Mouse (Mus musculus): ENCODE results near the gene Slc16a11. TPM values are rescaled to one million over a fixed set of nuclear protein-coding genes. Genes with fewer than 3 reads are reported as not detected.

Gene Slc16a11
- total RNA-seq (2023), result not detected

DNA sequence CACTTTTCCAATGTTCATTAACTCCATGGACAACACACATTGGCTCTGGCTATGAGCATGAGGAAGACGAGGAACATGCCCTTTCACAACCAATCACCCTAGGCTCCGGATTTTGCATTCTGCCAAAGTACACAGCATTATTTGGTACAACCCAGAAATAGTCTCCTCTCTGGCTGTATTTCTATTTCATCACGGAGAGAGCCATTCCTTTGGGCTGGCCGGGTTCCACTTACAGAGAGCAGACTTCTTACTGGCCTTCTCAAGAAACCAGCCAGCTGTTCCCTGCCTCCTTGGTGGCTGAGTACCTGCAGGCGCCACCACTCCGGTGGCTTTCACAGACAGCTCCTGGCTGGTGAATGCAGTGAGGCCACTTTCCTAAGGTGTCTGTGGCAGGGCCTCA lies at the start of gene Slc16a11:
Gene Slc16a11, plus strand, starts transcription at position 330 of the 400 bp plus-strand sequence.

DNA sequence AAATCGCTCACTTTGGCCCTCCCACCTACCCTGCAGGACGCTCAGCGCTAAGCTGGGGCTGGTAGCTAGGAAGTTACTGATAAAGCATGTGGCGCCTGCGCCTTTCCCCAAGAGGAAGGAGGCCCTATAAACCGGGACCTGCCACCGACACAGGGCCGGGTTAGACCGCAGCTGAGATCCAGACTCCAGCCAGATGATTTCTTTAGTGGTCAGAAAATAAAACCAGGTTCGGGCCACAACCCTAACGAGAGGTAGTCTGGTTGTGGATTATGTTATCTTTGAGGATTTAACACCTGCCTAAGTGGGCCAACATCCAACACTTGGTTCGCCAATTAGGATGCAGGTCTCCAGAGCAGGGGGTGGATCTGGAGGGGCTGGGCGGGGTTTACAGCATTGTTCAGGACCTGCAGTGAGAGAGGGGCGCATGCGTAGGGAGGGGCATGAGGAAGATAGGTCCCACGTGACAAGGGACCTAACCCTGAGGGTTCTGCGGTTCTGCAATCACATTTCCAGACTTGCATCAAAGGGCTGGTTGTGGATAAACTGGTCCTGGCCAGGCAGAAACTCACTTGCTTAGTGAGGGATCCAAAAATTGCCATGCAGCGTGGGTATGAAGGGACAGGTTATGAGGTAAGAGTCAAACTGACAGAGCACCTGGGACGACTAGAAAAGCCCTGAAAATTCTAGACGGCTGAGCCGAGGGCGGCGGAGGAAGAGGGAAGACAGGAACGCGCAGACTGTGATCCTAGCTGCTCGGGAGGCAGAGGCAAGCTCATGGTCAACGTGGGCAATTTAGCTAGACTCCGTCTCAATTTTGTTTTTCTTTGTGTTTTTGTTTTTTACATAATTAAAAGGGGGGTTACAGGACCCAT lies 8.4 kb downstream of the Slc16a11 start, which contains the start of gene Slc16a13:
Gene Slc16a13, minus strand, starts transcription at position 334 of the 872 bp plus-strand sequence.

DNA sequence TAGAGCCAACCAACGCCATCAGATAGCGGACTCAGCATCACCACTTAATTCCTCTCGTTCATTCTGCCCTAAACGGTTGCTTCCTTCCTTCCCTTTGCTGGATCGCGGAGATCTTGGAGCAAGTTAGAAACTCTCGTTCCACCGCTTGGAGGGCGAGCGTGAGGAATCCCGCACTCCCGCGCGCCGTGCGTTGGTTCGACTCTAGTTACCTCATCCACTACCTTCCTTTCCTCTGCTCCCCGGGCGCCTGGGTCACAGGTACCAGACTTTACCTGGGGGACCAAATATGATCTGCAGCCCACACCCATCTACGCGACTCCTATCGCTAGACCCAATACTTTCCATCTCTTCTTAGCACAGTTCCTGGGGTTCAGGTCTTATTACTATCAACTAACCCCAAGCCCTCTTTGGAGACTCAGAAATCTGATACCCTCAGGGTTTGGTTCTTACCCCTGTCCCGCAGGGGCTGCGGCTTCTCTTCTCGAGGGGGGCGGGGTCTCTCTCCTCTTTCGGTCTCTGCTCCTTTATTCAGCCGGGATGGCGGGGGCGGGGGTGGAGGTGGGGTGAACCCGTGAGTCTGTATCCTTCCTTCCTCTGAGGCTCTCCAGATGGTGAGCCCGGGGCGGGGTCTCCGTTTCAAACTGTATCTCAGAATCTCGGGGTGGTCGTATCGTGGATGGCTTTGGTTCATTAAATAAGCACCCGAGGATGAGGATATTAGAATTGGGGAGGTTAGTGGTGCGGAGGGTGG lies 16.9 kb downstream of the Slc16a11 start, which contains the start of gene Bcl6b:
Gene Bcl6b, minus strand, starts transcription at position 539 of the 751 bp plus-strand sequence.

DNA sequence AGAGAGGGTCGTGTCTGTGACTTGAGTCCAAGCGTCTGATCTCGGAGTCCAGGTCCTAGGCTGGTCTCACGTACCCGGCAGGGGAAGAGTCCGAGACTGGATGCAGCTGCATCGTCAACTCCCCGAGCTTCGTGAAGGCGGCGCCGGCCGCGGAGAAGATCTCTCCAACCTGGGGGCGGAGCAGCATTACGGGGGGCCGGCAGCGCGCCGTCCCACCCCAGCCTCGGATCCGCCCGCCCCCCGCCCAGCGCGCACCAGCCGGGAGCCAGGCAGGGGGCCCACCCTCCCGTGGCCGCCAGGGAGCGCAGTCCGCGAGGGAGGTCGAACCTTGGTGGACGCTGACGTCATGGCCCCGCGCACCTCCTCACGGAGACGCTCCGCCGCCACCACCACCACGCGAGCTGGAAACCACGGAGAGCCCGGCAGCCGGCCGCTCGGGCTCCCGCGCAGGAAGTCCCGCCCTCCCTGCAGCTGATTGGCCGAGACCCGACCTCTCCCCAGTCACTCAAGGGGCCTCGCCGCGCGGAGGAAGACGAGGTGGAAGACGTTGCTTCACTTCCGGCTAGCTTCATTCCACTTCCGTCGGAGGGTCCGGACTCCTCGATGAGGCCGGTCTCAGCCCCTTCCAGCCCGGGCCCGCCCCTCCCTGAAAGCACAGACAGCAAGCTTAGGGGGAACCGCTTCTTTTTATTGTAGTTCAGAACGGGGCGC lies 25.1 kb downstream of the Slc16a11 start, which contains the start of gene 0610010K14Rik:
Gene 0610010K14Rik, minus strand, starts transcription at position 458 of the 711 bp plus-strand sequence.

DNA sequence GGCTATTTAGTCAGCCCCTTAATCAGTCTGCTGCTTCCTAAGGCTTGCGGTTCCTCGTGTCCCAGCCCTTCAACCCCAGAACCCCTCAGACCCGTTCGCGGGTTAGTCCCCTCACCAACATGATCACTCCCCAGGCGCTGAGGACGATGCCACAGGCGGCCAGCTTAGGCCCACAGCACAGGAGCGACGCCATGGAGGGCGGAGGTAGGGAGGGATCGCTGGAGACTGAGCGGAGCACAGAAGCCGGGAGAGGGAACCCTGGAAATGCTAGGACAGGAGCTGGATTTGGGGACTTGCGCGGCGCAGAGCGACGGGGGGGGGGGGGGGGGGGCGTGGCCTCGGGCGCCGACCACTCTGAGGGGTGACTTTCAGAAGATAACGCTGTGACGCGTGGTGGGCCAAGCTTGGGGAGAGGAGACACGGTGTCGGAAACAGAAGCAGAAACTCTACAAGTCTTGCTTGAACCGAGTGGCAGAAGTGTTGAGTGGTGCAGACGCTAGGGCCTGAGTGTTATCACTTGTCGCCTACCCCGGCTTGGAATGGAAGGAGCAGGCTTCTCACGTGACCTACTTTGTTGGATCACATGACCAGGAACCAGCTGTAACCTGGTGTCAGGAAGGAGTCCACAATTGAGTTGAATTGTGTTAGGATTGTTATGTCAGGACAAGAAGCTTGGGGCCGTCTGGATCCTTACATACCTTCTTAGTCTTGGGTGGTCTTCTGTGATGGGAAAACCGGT lies 27.2 kb downstream of the Slc16a11 start, which contains the start of the genes Gm21988 and Rnasek:
Gene Gm21988, minus strand, starts transcription at position 290 of the 739 bp plus-strand sequence.
Gene Rnasek, minus strand, starts transcription at position 302 of the 739 bp plus-strand sequence.

DNA sequence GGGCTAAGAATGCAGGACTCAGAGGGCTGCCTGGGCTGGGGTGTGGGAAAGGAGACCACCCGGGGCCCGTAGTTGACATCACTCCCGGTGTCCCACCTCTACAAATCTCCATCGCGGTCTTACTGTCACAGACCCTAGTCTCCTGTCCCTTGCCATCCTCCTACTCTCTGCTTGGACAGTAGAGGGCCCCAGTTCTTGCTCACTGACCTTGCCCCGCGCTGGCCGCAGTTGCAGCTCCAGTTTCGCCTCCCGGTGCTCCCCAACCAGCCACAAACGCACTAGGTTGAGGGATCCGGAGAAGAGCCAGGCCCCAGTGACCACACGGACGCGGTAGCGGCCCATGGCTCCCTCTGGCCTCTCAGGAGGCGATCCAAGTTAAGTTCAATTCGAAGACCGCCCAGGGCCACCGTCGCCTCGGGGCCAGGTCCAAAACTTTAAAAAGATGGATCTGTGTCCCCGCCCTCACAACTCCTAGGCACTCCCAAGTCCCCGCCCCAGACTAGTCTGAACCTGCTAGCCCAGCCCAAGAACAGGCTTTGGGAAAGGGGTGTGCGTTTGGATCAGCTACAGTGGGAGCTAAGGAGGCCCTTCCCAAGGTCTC lies 42.5 kb downstream of the Slc16a11 start, which contains the start of gene Alox12:
Gene Alox12, minus strand, starts transcription at position 423 of the 601 bp plus-strand sequence.

Other genes with a start within 250 kb of the Slc16a11 start
- gene Cldn7, start 248.0 kb upstream of the Slc16a11 start, total RNA-seq (2023), result not detected
- 100 to 1,000 TPM; 111 to 123 TPM for gene Ctdnep1, start 231.6 kb upstream of the Slc16a11 start, total RNA-seq (2023)
- 10 to 100 TPM; 38.4 to 50.9 TPM for gene Elp5, start 230.2 kb upstream of the Slc16a11 start, total RNA-seq (2023)
- 100 to 1,000 TPM; 291 to 311 TPM for gene Gabarap, start 221.6 kb upstream of the Slc16a11 start, total RNA-seq (2023)
- 10 to 100 TPM; 59.7 to 74.6 TPM for gene Phf23, start 217.0 kb upstream of the Slc16a11 start, total RNA-seq (2023)
- 10 to 100 TPM; 47.8 to 61.1 TPM for gene Dvl2, start 212.2 kb upstream of the Slc16a11 start, total RNA-seq (2023)
- 10 to 100 TPM; 58.2 to 58.6 TPM for gene Acadvl, start 197.3 kb upstream of the Slc16a11 start, total RNA-seq (2023)
- 1 to 10 TPM; 1.9 to 4.5 TPM for gene Dlg4, start 195.8 kb upstream of the Slc16a11 start, total RNA-seq (2023)
- not detected for gene Asgr1, start 158.7 kb upstream of the Slc16a11 start, total RNA-seq (2023)
- not detected for gene Asgr2, start 120.1 kb upstream of the Slc16a11 start, total RNA-seq (2023)
- gene Mgl2, start 82.4 kb upstream of the Slc16a11 start, total RNA-seq (2023), result not detected
- not detected for gene Clec10a, start 56.6 kb upstream of the Slc16a11 start, total RNA-seq (2023)
- 1 to 10 TPM; 2.9 to 3.7 TPM for gene Slc16a13, start 8.3 kb downstream of the Slc16a11 start, total RNA-seq (2023)
- gene Bcl6b, start 17.0 kb downstream of the Slc16a11 start, total RNA-seq (2023), result under 1 TPM; 0.46 to 0.77 TPM
- 10 to 100 TPM; 63.0 to 69.8 TPM for gene 0610010K14Rik, start 25.2 kb downstream of the Slc16a11 start, total RNA-seq (2023)
- 1 to 10 TPM; 2.9 to 5.9 TPM for gene Gm21988, start 27.1 kb downstream of the Slc16a11 start, total RNA-seq (2023)
- 10 to 100 TPM; 74.6 to 87.0 TPM for gene Rnasek, start 27.1 kb downstream of the Slc16a11 start, total RNA-seq (2023)
- gene Alox12, start 42.6 kb downstream of the Slc16a11 start, total RNA-seq (2023), result under 1 TPM in 1 of 2 experiments, not detected in 1; 0.52 TPM
- gene Alox12e, start 109.9 kb downstream of the Slc16a11 start, total RNA-seq (2023), result not detected
- gene Alox15, start 139.3 kb downstream of the Slc16a11 start, total RNA-seq (2023), result not detected
- 10 to 100 TPM; 28.5 to 29.9 TPM for gene Pelp1, start 197.3 kb downstream of the Slc16a11 start, total RNA-seq (2023)
- gene Arrb2, start 219.9 kb downstream of the Slc16a11 start, total RNA-seq (2023), result 100 to 1,000 TPM; 112 to 124 TPM
- 10 to 100 TPM; 43.4 to 49.3 TPM for gene Med11, start 239.2 kb downstream of the Slc16a11 start, total RNA-seq (2023)
- under 1 TPM; 0.47 to 0.90 TPM for gene Zmynd15, start 246.7 kb downstream of the Slc16a11 start, total RNA-seq (2023)
- gene Cxcl16, start 247.2 kb downstream of the Slc16a11 start, total RNA-seq (2023), result 1 to 10 TPM; 3.9 to 4.2 TPM

Measured in B cell, adult 67 days (primary cell).